Mouse (Mus musculus) retina, adult 2 months (tissue): ENCODE measurements at regions not wholly inside any gene's neighbourhood (a gene's known extent, or its start where the extent isn't known, plus 50 kb on each side); places are given as distances from the start of the nearest gene placed in this dataset.

ENCODE experiments used
- DNase-seq: peaks from one replicate; pipeline ENCODE4 v3.0.0-alpha.2; 2012; ENCODE audit warnings: low read depth, low spot score

DNA sequence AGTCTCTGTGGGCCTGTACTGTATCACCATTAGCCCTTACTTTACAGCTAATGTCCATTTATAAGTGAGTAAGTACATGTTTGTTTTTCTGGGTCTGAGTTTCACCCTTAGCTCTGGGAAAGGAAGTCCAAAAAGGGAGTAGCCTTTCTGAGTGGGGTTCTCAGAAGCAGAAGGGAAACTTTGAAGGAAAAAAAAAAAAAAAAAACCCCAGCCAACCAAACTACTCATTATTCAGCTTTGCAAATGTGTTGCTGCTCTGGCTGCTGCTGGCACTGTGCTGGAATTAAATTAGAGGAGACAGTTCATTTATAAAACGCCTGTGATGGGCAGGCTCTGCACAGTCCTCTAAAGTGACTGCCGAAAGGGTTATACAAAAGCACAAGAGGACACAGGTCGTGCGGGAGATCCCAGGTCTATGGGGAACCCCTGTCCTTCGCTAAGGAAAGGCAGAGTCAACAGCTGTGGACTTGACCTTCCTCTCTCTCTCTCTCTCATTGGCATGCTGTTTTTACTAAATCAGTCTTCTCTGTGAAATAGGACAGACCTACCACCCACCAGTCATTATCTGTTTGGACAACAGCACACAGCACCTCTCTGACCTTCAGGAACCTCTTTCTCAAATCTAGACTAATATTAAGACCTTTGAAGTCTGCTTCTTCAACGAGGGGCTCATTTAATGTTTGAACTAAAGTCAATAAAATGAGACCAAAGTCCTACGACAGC, 165.4 kb downstream of the Cd47 start:
- DNase-seq = no peak

DNA sequence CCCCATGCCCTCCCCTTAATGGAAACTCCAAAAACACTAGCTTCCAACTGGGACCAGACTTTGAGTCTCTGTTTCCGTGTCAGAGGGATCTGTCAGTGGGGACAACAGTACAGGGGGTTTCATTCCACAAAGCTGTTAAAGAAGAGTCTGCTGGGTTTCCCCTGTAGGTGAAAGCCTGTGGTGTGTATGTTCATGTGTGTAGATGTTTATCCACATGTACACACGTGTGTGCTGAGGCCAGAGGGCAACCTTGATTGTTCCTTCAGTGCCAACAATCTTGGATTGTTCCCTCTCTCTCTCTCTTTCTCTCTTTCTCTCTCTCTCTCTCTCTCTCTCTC, 165.9 kb downstream of the Cd47 start:
- no peak for DNase-seq

- DNase-seq = no peak
These were observed 166.8 kb downstream of the Cd47 start for GRCm38 (mm10) chr16:49967110-49967509.

GRCm38 (mm10) chr16:49968291-49968870, 168.0 kb downstream of the Cd47 start:
- no peak for DNase-seq

DNA sequence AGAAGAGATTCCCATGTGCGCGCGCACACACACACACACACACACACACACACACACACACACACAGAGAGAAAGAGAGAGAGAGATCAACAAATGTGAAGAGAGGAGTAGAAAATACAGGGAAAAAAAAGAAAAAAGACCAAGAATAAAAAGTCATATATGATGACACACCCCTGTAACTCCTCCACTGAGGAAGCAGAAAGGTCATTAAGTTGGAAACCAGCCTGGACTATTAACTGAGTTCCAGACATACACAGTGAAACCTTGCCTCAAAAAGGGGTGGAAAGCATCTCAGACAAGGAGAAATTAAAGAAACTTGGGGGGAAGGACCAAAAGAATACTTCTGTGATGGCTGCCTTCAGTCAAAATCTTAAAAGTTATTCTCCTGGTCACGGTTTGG, 168.7 kb downstream of the Cd47 start:
- DNase-seq = no peak

DNA sequence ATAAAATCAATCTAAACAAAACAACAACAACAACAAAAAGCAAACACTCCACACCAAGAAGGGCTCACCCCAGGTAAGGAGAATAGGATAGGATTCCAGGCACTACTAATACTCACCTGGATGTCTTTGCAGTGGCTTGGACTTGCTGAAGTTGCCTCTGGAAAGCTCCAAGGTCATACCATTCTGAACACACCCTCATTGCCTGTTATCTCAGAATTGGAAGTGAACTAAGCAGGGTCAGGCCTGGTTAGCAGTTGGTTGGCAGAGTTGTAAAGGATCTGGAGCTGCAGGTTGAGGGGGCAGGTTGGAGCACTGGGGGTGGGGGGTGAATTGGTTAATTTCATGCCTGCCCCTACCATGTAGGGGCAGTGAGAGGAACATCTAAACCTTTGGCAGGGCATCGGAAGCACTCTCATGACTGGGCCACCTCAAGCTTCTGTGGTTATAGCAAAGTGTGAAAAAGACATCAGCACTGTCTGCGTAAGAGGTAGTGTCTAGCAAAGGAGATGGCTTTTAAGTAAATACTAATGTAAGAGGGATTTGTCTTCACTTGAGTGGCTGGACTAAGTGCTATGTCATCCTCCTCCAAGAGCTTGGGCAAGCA, 169.5 kb downstream of the Cd47 start:
- DNase-seq = no peak

DNA sequence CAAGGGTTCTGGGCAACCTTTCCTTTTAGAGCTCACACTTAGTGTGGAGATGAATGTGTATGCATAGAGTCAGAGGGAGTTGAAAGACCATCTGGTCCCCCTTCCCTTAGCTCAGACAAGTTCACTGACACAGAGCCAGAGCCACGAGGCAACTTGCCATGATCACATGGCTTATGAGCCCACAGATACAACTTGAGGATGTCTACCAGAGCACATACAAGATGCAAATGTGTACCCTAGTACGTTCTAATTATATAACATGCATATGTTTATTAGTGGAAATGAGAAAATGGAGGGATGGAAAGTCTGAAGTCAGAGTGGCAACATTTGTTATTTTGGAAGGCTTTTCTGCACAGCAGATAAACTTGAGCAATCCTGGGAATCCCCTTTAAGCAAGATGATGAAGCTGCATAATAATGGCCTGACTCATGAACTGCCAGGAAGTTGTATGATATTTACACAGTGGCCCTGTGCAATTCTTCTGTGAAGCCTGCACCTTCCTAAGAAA, 170.0 kb downstream of the Cd47 start:
- DNase-seq = no peak

GRCm38 (mm10) chr16:49971141-49971555, 170.8 kb downstream of the Cd47 start:
- DNase-seq = no peak

DNA sequence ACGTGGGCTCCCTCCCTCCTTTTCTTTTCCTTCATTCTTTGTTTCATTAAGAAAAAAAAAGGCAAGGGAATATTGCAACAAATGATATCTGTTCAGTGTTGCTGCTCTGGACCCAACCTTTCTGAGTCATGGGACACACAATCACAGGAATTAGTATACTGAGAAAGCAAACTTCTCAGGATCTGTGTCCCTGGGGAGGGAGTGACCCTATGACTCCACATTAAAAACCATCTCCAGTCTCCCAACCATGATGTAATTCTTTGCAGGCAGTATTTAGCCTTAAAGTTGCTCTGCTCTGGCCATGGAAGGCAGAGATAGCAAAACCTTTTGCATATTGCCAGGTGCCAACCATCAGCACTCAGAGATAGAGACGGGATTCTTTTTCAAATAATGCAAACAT, 176.9 kb downstream of the Cd47 start:
- DNase-seq = no peak

- DNase-seq = no peak
These were observed 179.2 kb downstream of the Cd47 start for GRCm38 (mm10) chr16:49979426-49979940.

DNA sequence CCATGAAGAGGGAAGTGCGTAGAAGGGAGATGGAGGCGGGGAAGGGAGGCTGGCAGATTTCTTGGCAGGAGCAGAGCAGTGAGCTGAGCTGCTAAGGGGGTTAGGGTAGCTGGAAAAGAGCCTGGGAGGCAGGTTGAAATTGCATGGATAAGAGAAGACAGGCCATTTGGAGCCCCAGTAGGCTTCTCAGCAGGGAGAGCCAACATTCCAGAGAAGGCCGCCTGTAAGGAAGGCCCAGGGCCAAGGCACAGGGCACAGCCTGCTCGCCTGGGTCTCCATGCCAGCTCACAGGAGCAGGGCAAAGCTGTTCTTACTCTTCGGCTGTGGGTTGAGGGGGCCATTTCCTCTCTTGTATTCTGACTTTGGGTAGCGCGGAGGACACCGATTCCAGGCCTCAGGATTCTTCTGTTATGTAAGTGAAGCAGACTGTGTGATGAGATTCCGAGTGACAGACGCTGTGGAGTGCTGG, 179.9 kb downstream of the Cd47 start:
- no peak for DNase-seq

DNA sequence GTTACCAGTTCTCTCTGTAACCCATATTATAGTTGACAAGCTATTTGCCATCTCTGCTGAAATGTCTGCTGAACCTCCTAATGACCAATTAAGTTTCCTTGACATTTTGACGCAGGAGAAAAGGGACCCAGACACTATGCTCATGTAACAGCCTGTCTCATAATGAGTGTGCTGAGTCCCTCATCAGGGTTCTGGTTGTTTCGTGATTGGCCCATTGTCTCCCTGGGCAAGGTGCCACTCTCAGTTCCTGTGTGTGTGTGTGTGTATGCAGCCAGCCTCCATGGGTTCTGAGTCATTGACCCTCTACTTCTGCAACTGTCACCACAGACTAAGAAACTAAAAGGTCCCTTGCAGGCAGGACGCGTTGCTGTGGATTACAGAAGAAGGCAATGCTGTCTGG, 181.8 kb downstream of the Cd47 start:
- no peak for DNase-seq

DNA sequence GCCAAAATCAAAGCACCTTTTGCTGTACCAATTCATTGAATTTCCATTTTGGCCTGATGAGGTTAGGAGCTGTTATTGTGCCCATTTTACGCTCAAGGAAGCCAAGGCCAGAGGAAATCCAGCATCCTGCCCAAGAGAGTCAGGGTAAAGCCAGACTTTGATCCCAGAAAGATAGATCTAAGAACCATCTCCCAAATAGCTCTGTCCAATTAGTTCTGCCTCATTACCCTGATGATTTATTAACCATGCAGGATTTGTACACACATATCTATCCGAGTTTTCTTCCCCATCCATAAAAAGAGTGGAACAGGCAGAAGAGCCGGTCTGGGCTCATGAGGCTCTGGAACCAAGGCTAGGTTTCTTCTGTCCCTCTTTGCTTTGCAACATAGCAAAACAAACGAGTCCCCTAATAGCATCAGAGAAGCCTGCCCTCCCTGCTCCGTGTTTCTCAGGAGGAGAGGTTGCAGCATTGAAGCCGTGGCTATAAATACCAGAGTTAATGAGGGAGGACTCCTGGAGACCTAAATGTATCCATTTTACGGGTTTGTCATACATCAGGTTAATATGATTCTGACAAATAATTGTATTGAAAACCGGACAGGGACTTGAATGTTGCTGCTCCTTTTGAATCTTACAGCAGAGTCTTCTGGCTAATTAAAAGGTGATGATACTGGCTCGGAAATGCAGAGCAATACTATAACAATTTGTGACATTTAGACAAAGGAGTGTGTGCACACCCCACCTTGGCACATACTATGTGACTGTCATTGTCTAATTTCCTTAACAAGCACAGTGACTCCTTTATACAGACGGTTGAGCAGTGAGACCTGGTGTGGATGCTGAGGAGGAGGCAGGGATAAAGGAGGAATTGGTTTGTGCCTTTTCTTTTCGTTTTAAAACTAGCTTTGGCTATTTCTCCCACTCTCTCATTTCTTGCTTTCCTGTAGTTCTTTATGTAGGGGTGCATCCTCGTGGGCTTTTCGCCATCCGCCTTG, 185.0 kb downstream of the Cd47 start:
- DNase-seq = no peak

- no peak for DNase-seq
These were observed 186.6 kb downstream of the Cd47 start for GRCm38 (mm10) chr16:49986954-49987353.

- DNase-seq = no peak
These were observed 195.5 kb downstream of the Cd47 start for GRCm38 (mm10) chr16:49995822-49996221.

DNA sequence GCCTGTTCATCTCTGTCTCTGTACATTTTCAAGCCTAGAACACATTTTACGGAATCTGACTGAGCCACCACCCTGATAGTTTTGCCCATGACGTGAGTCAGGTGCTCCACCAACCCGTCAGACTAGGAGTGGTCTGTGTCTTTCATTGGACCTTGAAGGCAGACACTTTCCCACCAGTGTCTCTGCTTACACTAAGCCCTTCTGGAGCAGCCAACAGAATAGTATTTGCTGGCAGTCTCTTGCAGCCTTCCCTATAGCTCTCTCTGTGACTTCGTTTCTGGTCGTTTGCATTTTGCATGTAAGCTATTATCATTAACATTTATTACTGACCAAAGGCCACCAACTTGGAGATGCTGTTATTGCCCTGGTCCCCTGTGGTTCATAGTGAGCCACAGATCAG, 196.3 kb downstream of the Cd47 start:
- DNase-seq = no peak

DNA sequence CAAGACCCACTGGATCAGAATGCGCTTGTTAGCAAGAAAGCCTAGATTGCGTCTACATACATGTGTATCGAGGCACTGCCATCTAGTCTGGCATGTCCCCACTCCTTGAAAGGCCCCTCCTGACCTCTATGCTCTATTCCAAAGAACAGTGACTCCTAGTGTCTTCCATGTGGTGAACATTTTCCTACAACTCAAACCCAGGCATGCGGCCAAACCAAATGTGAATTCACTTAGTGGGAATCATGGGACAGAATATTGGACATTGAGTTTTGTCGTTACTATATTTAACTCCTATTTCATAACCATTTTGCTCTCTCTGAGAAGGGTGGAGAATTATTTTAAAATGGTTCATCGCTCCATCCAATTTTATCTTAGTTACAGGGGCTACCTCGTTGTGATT, 196.7 kb downstream of the Cd47 start:
- no peak for DNase-seq

DNA sequence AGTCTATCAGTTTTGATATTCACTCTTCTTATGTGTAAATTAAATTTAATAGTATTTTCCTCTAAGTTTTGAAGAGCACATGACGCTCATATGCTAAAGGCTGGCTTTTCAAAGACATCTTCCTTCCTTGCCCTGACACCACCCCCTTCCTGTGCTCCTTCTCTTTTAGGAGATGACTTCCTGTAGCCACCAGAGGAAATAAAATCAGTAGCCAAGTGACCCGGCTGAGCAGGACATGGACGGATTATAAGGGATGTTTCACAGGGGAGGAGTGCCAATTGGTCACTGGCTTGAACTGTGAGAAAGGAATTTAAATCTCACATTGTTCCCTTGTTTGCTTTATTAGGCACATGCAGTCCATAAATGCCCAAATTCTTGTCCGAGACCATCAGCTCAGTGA, 200.5 kb downstream of the Cd47 start:
- no peak for DNase-seq

DNA sequence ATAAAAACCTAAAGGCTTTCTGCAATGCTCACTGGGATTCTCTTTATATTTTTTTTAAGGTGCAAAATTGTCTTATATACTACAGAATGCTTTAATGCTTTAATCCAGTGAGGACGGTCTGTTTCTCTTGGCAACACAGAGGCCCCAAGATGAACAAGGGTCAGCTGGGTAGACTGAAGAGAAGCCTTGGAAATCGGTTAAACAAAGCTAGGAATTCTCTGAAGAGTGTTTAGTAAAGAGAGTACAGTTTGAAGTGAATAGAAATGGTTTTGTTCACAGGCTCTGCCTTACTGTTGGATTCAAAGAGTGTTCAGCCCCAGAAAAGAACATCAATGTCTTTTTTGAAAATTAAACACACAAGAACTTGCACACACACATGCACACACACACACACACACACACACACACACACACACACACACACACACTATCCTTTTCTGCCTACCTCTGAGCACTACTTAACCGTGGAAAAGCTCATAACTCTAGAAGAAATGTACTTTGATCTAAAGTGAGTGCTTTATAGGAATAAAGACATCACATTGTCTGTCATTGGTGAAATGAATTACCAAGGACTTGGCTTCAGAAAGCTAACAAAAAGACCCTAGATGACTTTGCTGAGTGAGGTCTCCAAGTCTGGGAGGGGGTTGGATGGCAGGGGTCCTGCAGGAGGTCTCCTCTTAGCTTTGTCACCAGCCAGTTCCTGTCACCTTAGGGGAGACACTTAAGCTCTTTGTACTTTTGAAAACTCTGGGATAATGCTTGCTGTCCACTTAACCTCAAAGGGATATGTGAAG, 201.5 kb downstream of the Cd47 start:
- no peak for DNase-seq

DNA sequence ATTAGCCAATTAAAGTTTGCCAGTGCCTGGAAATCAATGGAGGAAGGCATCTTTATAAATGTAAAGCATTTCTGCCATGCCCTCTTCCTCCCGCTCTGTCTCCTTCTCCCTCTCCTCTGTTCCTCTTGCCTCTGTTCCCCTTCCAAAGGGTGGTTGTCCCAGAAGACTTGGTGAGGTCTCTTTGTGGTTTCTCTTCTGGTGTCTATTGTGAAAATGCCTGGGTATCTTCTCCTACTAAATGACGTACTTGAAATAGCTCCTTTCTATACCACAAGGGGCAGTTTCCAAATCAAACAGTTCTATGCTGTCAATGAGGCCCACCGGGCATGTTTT, 202.1 kb downstream of the Cd47 start:
- DNase-seq = no peak

DNA sequence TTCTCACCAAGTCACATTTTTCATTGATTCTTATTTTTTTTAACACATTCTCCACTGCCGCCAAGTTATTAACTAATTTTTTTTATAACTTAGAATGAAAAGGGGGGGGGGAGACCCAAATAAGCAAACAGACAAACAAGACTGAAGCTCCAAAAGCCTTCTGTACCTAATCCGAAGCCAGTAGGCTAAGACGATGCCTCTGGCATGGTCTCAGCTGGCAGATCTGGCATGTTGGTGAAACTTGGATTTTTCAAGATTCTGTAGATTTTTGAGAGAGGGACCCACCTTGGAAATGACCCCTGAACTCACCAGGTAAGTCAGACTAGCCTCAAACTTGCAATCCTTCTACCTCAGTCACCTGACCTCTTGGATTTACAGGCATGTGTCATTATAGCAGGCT, 208.7 kb downstream of the Cd47 start:
- no peak for DNase-seq
